Mouse (Mus musculus): Measurements from ENCODE around the gene Tph2. TPM values are rescaled to one million over a fixed set of nuclear protein-coding genes. Genes with fewer than 3 reads are reported as not detected.
"Not testable (repeated sequence)": the region's sequence is repeated elsewhere in the genome, so short reads cannot be mapped to it uniquely, and the experiment has no call there.

The Tph2 gene
- total RNA-seq (2021) = not detected
- long read RNA-seq, experiment 1, partial matches to known transcripts = 0 of 1 reads
- long read RNA-seq, experiment 1, other reads (novel, unspliced or antisense) = 1 of 1 reads
- long read RNA-seq, experiment 2 = 0 reads

- peak; percentile 82 for DNase-seq
Measured at GRCm38 (mm10) chr10:115184697-115185096, at the start of gene Tph2. Gene Tph2 (minus strand): TSS chr10:115185022.

DNA sequence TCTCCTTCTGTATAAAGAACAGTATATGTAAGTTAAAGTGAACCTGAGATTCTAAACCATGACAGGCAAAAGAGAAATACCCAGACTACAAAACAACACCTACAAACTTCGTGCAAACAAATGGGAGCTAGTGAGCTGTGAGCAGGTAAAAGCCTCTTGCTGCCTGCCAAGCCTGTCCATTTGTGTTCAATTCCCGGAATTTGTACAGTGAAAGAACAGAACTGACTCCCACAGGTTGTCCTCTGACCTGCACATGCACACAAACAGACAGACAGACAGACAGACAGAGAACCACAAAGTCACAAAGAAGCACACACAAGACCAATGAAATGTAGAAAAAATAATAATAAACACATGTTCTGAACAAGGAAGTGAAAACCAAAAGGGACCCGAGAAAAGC lies 49.0 kb upstream of the Tph2 start:
- DNase-seq = no peak

DNA sequence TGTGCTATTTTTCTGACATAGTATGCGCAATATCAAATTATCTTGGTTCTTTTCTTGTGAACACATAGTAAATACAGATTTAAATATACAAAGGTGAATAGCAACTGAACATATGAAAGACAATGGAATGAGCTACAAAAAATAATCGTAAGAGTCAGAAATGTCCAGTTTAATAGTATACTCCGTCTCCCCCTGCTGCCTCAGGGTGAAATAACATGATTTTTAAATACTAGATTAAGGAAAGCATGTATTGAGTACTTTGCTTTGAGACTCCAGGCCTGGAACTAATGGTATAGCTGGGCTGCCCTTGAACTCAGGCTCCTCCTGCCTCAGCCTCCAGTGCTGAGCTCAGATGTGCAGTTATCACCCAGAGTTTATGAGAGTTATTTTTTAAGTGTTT lies 47.7 kb upstream of the Tph2 start:
- no peak for DNase-seq

DNA sequence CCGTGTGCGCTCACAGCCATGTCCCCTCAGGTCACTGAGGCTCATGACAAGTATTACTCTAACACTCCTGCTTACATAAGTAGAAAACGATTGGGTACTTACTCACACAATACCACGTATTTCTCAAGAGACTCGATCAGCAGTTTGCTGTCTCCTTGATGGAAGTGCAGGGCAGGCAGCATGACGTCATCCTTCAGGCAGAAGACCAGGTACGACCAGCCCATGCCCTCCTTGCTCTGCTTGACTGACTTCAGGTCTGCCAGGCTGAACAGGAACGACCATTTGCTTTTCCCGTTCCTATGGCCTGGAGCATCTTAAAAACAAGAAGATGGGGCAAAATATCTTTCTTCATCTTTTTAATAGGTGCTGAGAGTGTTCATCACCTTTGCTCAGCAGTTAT lies 44.2 kb upstream of the Tph2 start:
- no peak for DNase-seq

- DNase-seq = no peak
Measured at GRCm38 (mm10) chr10:115226586-115226985, 41.8 kb upstream of the Tph2 start.

- no peak for DNase-seq
Measured at GRCm38 (mm10) chr10:115223845-115224244, 39.0 kb upstream of the Tph2 start.

DNA sequence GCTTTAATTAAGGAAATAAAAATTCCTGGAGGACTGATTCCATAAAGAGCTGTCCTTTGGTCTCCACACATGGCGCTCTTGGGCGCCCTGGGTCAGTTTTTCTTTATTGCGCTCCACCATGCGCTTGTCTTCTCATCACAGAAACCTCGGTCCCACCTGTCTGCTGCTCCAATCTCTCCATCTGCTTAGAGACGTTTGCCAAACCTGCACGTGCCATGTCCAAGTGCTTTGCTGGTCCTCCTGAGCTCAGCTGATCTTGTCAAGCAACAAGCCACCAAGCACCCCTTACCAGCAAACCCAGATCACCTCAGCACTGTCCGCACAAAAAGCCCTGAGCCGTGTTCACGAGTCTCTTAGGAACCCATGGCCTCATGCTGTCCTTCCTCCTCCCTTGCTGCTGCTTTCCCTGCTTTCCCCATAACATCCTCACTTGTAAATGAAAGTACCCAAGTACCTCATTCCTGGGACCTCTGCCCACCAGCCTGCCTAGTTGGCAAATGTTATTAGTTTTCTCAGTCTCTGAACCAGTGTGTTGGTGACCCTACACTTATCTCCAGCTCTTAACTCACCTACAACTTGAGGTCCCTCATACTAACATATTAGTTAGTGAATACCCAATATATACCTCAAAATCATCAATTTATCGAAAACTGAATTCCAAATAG lies 28.2 kb upstream of the Tph2 start:
- no peak for DNase-seq

DNA sequence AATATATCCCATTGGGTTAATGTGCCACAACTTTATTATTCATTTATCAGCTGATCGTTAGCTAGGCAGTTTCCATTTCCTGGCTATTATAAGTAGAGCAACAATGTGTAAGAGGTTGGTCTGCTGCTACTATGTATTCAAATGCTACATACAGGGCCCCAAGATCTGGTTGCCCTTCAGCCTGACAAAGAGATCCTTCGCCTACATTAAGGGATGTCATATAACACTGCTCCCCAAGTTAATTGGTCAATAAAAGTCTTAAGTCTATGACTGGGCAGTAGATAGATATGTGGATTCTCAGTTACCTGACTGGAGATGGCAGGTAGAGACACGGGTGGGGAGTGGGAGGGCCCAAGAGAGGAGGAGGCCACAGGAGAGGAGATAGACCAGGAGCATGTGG lies 21.0 kb upstream of the Tph2 start:
- no peak for DNase-seq

DNA sequence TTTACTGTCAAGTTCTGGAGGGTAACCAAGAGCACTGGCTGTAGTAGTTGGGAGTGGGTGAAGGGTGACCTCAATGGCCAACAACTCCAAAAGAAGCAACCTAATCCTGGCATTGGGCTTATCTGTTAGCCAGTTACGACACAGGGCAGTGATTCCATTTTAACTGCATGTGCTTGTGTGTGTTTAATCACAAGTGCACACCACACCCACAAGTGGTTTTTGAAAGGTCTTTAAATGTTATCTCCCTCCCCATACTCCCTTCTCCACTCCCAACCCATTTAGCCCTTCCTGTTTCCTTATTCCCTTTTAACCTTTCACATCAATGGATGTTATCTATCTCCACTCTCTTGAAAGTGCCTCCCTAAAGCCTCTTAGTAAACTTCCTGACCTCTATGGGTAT lies 20.5 kb upstream of the Tph2 start:
- no peak for DNase-seq

GRCm38 (mm10) chr10:115191214-115191613 lies 6.4 kb upstream of the Tph2 start:
- no peak for DNase-seq

DNA sequence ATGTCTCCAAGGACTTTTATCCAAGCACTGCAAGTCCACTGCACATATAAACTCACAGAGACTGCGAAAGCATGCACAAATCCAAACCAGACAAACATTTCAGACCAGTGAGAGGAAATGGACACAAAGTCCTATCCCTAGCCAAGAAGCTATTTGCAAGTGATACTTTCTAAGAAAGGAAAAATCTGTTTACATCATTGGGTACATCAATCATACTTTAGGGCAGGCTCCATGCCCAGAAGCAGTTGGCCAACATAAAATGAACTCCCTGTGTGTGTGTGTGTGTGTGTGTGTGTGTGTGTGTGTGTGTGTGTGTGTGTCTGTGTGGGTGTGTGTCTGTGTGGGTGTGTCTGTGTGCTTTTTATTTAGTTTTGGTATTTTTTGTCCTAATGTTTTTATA lies 2.6 kb upstream of the Tph2 start:
- DNase-seq = no peak

- DNase-seq = no peak
Measured at GRCm38 (mm10) chr10:115181034-115181433, 3.8 kb downstream of the Tph2 start.

GRCm38 (mm10) chr10:115178019-115178418 lies 6.8 kb downstream of the Tph2 start:
- not testable (repeated sequence) for DNase-seq

DNA sequence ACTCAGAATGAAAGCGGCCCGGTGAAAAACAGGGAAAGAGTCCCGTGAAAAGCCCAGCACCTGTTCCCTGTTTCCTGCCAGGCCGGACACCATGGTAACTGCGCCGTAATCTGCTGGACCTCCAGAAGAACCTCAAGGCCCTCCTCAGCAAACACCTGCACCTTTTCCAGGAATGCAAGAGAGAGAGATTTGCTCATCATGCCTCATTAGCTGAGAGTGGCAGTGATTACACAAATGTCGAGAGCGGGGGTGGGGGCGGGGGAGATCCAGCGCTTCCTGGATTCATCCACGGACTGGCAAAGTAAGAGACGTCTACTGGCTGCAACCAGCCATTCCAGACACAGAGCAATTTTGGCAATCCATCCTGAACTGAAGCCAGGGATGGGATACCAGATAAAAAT lies 9.2 kb downstream of the Tph2 start:
- no peak for DNase-seq

DNA sequence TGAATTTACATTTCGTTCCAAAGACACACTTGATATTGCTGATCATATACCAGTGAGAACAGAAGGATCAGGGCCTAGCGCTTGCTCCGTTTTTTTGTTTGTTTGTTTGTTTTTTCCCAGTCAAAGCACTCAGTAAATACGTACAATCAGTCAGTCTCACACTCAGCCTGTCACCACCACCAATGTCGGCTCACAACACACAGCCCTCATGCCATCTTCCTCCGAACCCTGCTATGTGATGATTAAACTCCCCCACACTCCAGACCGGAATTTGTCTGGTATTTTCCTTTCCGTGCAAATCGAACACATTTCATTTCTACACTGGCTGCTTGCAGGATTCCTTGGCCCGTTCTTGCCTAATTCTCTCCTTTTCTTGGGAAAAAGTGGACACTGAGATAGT lies 11.5 kb downstream of the Tph2 start:
- DNase-seq = no peak

- DNase-seq = no peak
Measured at GRCm38 (mm10) chr10:115171351-115171818, 13.4 kb downstream of the Tph2 start.

- DNase-seq = no peak
Measured at GRCm38 (mm10) chr10:115170496-115171350, 14.1 kb downstream of the Tph2 start.

- DNase-seq = no peak
Measured at GRCm38 (mm10) chr10:115169410-115169809, 15.4 kb downstream of the Tph2 start.

GRCm38 (mm10) chr10:115160289-115160688 lies 24.5 kb downstream of the Tph2 start:
- DNase-seq = no peak

- no peak for DNase-seq
Measured at GRCm38 (mm10) chr10:115147308-115147707, 37.5 kb downstream of the Tph2 start.

DNA sequence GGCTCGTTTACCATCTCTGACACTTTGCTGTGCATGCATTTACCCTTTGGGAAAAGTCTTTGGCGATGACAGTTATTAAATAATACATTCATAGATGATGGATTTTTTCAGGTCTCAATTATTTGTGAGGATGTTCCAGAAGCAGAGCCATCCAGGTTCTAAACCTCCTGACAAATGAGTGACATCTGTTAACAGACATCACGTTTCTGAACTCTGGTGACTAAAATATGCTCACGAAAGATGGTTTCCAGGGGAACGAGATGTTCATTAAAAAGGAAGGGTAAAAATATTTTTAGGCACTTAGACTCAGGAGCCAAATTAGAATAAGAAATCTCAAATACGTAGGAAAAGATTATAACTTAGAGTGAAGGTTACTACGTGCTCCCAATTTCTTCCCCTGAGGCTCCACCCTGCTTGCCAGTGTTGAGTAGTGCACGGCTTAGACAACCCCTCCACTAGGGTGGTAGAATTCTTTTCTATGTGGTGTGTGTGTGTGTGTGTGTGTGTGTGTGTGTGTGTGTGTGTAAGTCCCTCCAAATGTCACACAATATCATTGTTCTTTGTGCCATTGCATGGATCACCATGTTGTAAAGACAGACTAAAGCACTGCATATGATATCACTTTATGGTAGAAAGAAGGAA lies 38.4 kb downstream of the Tph2 start:
- DNase-seq = no peak

- no peak for DNase-seq
Measured at GRCm38 (mm10) chr10:115144542-115144941, 40.3 kb downstream of the Tph2 start.

GRCm38 (mm10) chr10:115143641-115144040 lies 41.2 kb downstream of the Tph2 start:
- peak; percentile 6 for DNase-seq
